Mouse (Mus musculus) embryonic fibroblast, embryonic 13.5 days (primary cell): ENCODE measurements at regions not wholly inside any gene's neighbourhood (a gene's known extent, or its start where the extent isn't known, plus 50 kb on each side); places are given as distances from the start of the nearest gene placed in this dataset.

Source experiments
- H3K27ac ChIP-seq: 2 replicates; pipeline ENCODE4 v1.5.1; 2012; ENCODE audit warnings: low read length, control low read depth, inconsistent platforms; ENCODE audit not compliant: insufficient read depth
- H3K4me1 ChIP-seq: 2 replicates; pipeline ENCODE4 v1.6.1; 2011; ENCODE audit warnings: low read length; ENCODE audit not compliant: control insufficient read depth, insufficient read depth
- H3K4me3 ChIP-seq: 2 replicates; pipeline ENCODE4 v1.5.1; 2011; ENCODE audit warnings: mild to moderate bottlenecking, control low read depth, low read length; ENCODE audit not compliant: insufficient read depth
- CTCF ChIP-seq: IDR thresholded peaks from 2 replicates; pipeline ENCODE4 v1.5.1; 2011; ENCODE audit warnings: mild to moderate bottlenecking, control low read depth, low read length, moderate library complexity, borderline replicate concordance; ENCODE audit not compliant: insufficient read depth
- POLR2A ChIP-seq: IDR thresholded peaks from 2 replicates; pipeline ENCODE4 v1.6.1; 2011; ENCODE audit warnings: low read depth, mild to moderate bottlenecking, control low read depth, low read length, moderate library complexity

- TF ChIP-seq CTCF (no peak), POLR2A (no peak)
- 0 out of 2 replicates have a peak, but pooled peaks cover 3% of the 10 kb centered on the region for H3K4me1 ChIP-seq
- H3K27ac ChIP-seq, result no peak overlapping the region
- H3K4me3 ChIP-seq, result no peak overlapping the region
Observed at GRCm38 (mm10) chr12:99126129-99126528, 205.8 kb downstream of the Ttc8 start.
